Mouse (Mus musculus) left cerebral cortex, adult 2 months (tissue): ENCODE results near the gene Lsm7. TPM values are rescaled to one million over a fixed set of nuclear protein-coding genes. Genes with fewer than 3 reads are reported as not detected.
"Not testable (repeated sequence)": the region's sequence is repeated elsewhere in the genome, so short reads cannot be mapped to it uniquely, and the experiment has no call there.

Source experiments
- DNase-seq, 2 experiments: peaks; one replicate each; pipeline ENCODE4 v3.0.0; 2021 to 2022; ENCODE audit warnings: low spot score in 2 of 2, mixed read lengths in 1 of 2; ENCODE audit errors: extremely low spot score in 1 of 2
- H3K27ac ChIP-seq: fragments of 200-600 bp; 2 replicates; pipeline ENCODE4 v1.8.1; 2022
- H3K4me3 ChIP-seq: fragments of 200-600 bp; 2 replicates; pipeline ENCODE4 v1.8.1; 2022
- CTCF ChIP-seq: fragments of 200-600 bp; IDR thresholded peaks from 2 replicates; pipeline ENCODE4 v1.8.1; 2022; ENCODE audit warnings: antibody characterized with exemption, mild to moderate bottlenecking, moderate library complexity
- intact Hi-C: fragments of 180-260 bp; cut with DNase I; formaldehyde crosslinking; loops from one replicate; pipeline ENCODE4 v1.15.1; 2025
- total RNA-seq, 2 experiments: library from RNA; stranded (reverse); gene quantifications; 2 replicates each; pipeline ENCODE4 v1.2.3; 2021

The Lsm7 gene
- total RNA-seq, 2 experiments from 2014 or later = 40.0 to 43.2 TPM

DNA sequence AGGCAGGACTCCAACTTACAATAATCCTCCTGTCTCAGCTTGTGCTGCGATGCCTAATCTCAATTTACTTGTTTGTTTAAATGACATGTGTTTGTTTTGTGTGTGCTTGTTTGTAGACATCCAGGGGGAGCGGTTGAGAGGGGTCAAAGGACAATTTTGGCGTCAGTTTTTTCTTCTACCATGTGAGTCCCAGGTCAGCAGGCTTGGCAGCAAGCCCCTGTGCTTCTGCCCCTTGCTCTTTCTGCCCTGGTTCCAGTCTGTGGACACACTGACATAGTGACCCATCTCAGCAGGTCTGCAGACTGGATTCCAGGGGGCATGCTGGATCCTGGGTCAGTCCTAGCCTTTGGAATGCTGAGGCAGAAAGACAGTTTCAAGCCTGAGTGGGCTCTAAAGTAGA is 35.6 kb downstream of the Lsm7 start:
- no peak for TF ChIP-seq CTCF
- no peak overlapping the region for H3K27ac ChIP-seq
- no peak for DNase-seq
- intact Hi-C loops = no loop called here
- no peak overlapping the region for H3K4me3 ChIP-seq

DNA sequence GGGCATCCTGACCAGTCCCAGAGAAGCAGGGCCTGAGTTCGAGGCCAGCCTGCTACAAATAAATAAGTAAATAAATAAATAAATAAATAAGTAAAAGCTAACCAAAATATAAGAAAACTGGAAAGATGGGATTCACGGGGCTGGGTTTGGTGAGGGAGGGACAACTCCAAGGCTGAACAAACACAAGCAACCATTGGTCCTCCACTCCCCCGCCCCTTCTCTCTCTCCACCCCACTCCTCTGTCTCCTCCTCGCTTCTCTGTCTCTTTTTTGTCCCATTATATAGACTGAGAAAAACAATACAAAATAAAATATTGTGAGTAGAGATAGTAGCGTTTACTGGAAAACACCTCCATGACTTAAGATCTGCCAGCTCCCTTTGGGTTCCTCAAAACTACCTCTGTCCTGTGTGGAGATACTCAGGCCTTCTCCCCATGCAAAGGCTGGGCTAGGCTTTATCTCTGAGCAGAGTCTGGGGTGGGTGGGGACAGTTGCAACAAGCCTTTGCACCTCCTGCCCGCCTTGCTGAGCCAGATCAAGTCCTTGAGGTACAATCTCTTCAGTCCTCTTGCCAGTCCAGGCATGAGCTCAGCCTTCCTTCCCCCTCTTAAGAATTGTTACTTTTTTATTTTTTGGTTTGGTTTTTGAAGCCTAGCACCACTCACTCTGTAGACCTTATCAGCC is 36.3 kb downstream of the Lsm7 start:
- Histone ChIP-seq H3K4me3 (no peak overlapping the region), H3K27ac (no peak overlapping the region)
- DNase-seq = no peak
- intact Hi-C loops = no loop called here
- no peak for TF ChIP-seq CTCF

DNA sequence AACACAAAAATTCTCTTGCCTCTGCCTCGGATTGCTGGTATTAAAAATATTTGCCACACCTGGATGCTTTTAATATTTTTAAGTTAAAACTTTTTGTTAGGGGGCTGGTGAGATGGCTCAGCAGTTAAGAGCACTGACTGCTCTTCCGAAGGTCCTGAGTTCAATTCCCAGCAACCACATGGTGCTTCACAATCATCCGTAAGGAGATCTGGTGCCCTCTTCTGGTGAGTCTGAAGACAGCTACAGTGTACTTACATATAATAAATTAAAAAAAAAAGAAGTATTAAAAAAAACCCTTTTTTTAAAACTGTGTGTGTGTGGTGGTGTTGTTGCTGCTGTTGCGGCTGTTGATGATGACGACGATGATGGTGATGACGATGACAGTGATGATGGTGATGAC is 37.1 kb downstream of the Lsm7 start:
- TF ChIP-seq CTCF = peak; percentile 30
- intact Hi-C loops, H3K27ac ChIP-seq, H3K4me3 ChIP-seq, DNase-seq: not testable (repeated sequence)

DNA sequence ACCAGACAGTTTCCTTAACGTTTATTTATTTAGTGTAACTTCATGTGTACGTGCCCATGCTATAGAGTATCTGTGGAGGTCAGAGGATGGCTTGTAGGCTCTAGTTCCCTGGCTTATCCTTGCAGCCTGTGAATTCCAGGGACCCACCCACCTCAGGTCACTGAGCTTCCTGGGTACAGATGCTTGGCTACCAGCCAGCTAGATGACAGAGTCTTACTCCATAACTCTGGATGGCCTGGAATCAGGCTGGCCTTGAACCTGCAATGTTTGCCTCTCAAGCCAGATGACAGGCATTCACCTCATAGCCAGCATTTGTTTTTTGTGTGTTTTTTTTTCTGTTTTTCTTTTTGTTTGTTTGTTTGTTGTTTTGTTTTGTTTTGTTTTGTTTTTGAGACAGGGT is 37.8 kb downstream of the Lsm7 start:
- TF ChIP-seq CTCF = no peak
- DNase-seq = no peak
- Histone ChIP-seq H3K4me3 (no peak overlapping the region), H3K27ac (no peak overlapping the region)
- intact Hi-C loops = no loop called here

DNA sequence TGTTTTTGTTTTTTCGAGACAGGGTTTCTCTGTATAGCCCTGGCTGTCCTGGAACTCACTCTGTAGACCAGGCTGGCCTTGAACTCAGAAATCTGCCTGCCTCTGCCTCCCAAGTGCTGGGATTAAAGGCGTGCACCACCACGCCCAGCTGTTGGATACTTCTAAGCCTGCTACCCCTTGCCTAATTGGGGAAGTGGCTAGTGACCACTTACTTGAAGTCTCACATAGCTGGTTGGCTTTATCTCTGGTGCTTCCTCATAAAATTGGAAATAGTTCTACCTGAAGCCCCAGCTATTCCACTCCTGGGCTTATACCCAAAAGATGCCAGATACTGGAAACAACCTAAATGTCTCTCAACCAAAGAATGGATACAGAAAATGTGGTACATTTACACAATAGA is 38.7 kb downstream of the Lsm7 start:
- H3K4me3 ChIP-seq, DNase-seq, intact Hi-C loops, H3K27ac ChIP-seq: not testable (repeated sequence)

DNA sequence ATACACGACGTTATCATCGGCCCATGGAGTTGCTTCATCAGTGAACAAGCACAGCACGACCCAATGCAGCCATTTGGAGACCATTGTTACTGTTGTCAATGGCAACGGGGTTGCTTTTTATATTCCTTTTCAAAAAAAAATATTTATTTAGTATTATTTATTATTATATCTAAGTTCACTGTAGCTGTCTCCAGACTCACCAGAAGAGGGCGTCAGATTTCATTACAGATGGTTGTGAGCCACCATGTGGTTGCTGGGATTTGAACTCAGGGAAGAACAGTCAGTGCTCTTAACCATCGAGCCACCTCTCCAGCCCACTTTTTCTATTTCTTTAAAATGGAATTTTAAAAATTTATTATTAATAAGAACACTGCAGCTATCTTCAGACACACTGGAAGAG is 40.2 kb downstream of the Lsm7 start:
- no peak for DNase-seq
- intact Hi-C loops = no loop called here
- TF ChIP-seq CTCF = peak; percentile 6; the same call in 1 of the 2 replicates
- H3K4me3 ChIP-seq = no peak overlapping the region
- H3K27ac ChIP-seq = no peak overlapping the region

DNA sequence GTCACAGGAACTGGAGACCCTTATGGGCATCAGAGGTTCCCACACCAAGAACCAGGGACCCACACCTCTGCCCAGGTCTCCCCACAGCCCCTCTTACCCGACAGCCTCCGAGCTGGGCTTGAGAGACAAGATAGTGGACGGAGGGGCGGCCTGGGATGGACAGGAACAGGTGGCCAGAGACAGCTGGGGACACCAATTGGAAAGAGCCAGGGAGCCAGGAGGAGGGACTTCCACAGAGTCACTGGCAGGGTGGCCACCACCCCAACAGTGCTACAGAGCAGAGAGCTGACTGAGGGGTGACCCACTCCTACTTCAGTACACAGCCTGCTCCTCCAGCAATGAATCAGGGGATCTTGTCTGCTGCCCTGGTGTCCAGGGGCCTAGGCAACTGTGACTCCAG is 41.6 kb downstream of the Lsm7 start, which contains the start of gene Jsrp1:
Gene Jsrp1 (minus strand): TSS at position 133 of the 400 bp plus-strand sequence.
- TF ChIP-seq CTCF = no peak
- intact Hi-C loops = no loop called here
- no peak for DNase-seq
- Histone ChIP-seq H3K27ac (no peak within 1 kb of the TSS), H3K4me3 (no peak within 1 kb of the TSS)

DNA sequence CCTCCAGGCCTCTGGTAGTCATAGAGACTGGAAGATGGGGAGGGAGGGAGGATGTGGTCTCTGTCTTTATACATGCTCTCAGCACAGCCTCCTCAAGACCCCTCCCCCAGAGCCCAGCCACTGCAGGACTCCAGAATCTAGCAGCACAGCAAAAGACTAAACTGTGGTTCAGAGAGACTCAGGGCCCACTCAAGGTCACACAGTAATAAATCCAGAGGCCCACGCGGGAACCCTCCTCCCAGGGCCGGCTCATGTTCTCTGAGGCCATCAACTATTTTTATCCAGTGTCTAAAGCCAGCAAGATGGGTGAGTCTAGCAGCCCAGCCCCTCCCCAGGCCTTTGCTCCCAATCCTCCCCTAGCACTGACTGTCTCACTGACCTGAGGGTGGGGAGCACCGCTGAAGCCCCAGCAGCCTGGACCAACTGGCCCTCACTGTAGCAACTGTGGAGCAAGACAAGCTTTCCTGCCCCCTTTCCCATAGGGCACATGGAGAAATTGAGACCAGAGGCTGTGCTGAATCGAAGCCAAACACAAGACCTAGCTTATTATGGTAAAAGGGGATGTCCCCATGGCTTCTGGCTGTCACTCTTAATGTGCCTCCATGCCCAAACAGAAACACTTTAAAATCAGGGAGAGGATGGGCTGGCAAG is 42.5 kb downstream of the Lsm7 start:
- intact Hi-C loops = no loop called here

DNA sequence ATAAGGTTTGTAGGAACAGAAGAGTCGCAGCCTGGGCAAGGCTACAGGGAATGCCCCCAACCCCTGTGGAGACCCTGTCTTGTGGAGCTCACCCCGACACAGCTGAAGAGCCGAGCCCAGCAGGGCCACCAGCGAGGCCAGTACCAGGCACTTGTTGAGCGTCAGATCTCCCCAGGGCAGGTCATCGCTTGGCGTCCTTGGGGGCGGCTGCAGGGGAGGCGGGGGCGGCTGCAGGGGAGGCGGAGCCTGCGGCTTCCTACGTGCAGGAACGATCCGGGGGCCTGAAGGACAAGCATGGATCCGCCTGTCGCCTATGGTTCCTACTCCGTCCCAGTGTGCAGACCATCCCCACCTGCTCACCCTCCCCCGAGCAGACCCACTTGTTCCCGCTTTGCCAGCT is 44.9 kb downstream of the Lsm7 start:
- intact Hi-C loops = no loop called here

More for the DNA sequence above, 42.5 kb downstream of the Lsm7 start:
- DNase-seq = no peak
- no peak overlapping the region for H3K4me3 ChIP-seq
- H3K27ac ChIP-seq = no peak overlapping the region
- TF ChIP-seq CTCF = no peak

DNA sequence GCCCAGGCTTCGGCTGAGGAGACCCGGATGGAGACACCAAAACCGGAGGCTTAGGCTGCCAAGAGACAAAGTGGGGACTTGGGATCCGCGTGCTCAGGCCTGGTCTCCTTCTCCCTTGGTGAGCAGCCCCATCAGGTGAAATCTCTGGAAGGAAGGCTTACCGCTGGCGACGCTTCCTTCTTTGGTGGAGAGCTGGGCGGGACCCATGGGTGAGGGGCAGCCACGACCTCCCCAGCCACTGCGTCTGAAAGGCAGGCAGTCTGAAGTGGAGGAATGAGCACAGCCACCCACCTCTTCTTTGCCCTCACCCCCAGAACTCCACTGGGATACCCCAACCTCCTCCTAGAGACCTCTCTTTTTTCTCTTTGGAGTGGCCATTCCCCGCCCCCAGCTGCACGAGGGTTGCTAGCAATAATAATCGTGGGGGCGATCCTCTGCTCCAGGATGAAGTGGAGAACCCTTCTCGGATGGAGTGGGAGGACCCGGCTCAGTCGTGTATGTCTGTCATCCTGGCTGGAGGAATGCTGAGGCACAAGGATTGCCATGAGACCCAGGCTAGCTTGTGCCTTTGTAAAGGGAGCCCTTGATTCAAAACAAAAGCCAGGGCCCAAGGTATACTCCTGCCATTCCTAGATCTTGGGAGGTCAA is 45.9 kb downstream of the Lsm7 start:
- H3K27ac ChIP-seq = peak overlapping the region; percentile 94
- peak in 1 of 2 experiments; percentile 45 for DNase-seq
- H3K4me3 ChIP-seq = peak overlapping the region; percentile 37
- intact Hi-C loops = loop anchor here (5.0 kb wide), 2 partner anchors 62 to 68 kb away; no protein-coding TSS in a partner anchor
- TF ChIP-seq CTCF = no peak

More for the DNA sequence above, 44.9 kb downstream of the Lsm7 start:
- Histone ChIP-seq H3K4me3 (no peak overlapping the region), H3K27ac (no peak overlapping the region; the same call in 1 of the 2 replicates)
- no peak for DNase-seq
- TF ChIP-seq CTCF = no peak

DNA sequence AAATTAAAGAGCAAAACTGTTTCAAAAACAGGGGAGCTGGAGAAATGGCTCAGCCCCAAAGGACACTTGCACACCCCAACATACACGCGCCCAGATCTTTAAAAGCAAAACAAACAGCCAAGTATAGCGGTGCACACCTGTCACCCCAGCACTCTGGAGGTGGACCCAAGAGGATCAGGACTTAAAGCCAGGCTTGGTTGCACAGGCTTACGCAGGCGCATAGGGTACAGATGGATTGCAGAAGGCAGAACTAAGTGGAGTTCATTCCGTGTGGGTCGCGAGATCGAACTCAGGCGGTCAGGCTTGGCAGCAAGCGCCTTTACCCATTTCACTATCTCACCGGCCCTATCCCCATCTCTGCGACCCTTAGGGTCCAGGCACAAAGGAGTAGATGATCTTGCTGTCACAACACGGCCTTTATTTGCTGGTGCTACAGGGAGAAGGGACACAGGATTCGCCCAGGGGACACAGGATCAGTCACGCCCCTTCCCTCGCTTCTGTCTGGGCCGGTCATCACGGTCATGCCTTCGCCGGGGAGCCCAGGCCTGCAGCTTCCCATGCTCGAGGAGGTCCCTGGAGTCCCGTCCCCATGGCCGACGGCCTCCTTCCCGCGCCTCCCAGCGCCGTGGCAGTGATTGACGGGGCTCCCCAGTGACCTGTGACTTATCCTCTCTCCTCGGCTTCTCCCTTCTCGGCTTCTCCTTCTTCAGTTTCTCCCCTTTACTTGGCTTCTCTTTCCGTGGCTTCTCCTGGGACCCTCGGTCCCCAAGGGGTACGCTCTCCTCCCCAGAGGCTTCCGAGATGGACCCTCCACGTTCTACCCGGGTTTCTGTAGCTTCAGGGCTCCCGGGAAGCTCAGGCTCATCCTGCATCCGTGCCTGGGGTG is 46.7 kb downstream of the Lsm7 start:
- DNase-seq = no peak
- Histone ChIP-seq H3K27ac (peak overlapping the region; percentile 94), H3K4me3 (peak overlapping the region; percentile 37)
- no peak for TF ChIP-seq CTCF
- intact Hi-C loops = loop anchor here (5.0 kb wide), 2 partner anchors 61 to 69 kb away; no protein-coding TSS in a partner anchor
